Mouse (Mus musculus) E14TG2a.4 (cell line): ENCODE data around the gene Tmem132a.

Experiments
- CTCF ChIP-seq: conservative IDR thresholded peaks from 2 replicates; pipeline ENCODE4 v1.5.1; 2014; ENCODE audit warnings: low read length
- NANOG ChIP-seq: IDR thresholded peaks from 2 replicates; pipeline ENCODE4 v1.6.1; 2014; ENCODE audit warnings: borderline replicate concordance, low read length, mixed read lengths
- POU5F1 ChIP-seq: IDR thresholded peaks from 2 replicates; pipeline ENCODE4 v1.6.1; 2014; ENCODE audit warnings: low read length, borderline replicate concordance

DNA sequence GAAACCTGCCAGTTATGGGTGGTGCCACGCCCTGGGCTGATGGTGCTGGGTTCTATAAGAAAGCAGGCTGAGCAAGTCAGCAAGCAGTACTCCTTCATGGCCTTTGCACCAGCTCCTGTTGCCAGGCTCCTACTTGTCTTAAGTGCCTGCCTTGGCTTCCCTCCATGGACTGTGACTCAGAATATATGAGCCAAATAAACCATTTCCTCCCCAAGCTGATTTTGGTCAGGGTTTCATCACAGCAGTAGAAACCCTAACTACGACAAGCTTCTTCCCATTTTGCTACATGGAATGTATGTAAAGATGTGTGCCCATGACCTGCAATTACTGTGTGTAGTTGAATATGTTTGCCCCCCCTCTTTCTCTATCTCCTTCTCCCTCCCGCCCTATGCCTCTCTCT lies 36.1 kb downstream of the Tmem132a start:
- no peak for TF ChIP-seq CTCF
- TF ChIP-seq POU5F1, result no peak
- no peak for TF ChIP-seq NANOG
